Mouse (Mus musculus): Measurements from ENCODE around the gene Elmo1. TPM values are rescaled to one million over a fixed set of nuclear protein-coding genes. Genes with fewer than 3 reads are reported as not detected.

Elmo1 gene
- polyA plus RNA-seq, 1 experiment from 2014 or later, result 16.8 TPM

- ATAC-seq (ENCODE audit: low FRiP score, low TSS enrichment), result peak; percentile 55; the same call in 1 of the 2 replicates
- 63% methylated on average over 6 of the region's 6 CpGs for WGBS
- H3K27ac ChIP-seq (ENCODE audit: low read length), result 0 out of 2 replicates have a peak overlapping the region, but pooled peaks have one; percentile 10
Measured at GRCm38 (mm10) chr13:20371501-20371900, 281.1 kb downstream of the Elmo1 start.

GRCm38 (mm10) chr13:20372335-20372734 lies 281.9 kb downstream of the Elmo1 start:
- 0 out of 2 replicates have a peak overlapping the region, but pooled peaks have one; percentile 24 for H3K4me2 ChIP-seq (replicated peaks; ENCODE audit: low read depth, low read length)
- WGBS, result 48% methylated on average over 4 of the region's 4 CpGs
- H3K4me3 ChIP-seq (ENCODE audit: low read length), result no peak overlapping the region
- no peaks in the 10 kb centered on the region for H3K27me3 ChIP-seq (ENCODE audit: insufficient read depth, low read length)
- no peaks in the 10 kb centered on the region for H3K36me3 ChIP-seq (ENCODE audit: insufficient read depth, low read length)
- H3K4me1 ChIP-seq (ENCODE audit: insufficient read depth, low read length), result peaks cover 11% of the 10 kb centered on the region
- peak; percentile 78; the same call in 1 of the 2 replicates for ATAC-seq (ENCODE audit: low FRiP score, low TSS enrichment)
- no peak overlapping the region for H3K9ac ChIP-seq (replicated peaks; ENCODE audit: low read length)
- H3K9me3 ChIP-seq (ENCODE audit: low read length), result 0 out of 2 replicates have a peak, but pooled peaks cover 4% of the 10 kb centered on the region
- peak overlapping the region; percentile 62; the same call in 1 of the 2 replicates for H3K27ac ChIP-seq (ENCODE audit: low read length)

More at GRCm38 (mm10) chr13:20371501-20371900, 281.1 kb downstream of the Elmo1 start:
- H3K27me3 ChIP-seq (ENCODE audit: insufficient read depth, low read length), result no peaks in the 10 kb centered on the region
- no peak overlapping the region for H3K4me2 ChIP-seq (replicated peaks; ENCODE audit: low read depth, low read length)
- H3K4me3 ChIP-seq (ENCODE audit: low read length), result no peak overlapping the region
- no peak overlapping the region for H3K9ac ChIP-seq (replicated peaks; ENCODE audit: low read length)
- H3K4me1 ChIP-seq (ENCODE audit: insufficient read depth, low read length), result peaks cover 11% of the 10 kb centered on the region
- H3K36me3 ChIP-seq (ENCODE audit: insufficient read depth, low read length), result no peaks in the 10 kb centered on the region
- 0 out of 2 replicates have a peak, but pooled peaks cover 4% of the 10 kb centered on the region for H3K9me3 ChIP-seq (ENCODE audit: low read length)

GRCm38 (mm10) chr13:20378869-20379268 lies 288.5 kb downstream of the Elmo1 start:
- 86% methylated on average over 8 of the region's 8 CpGs for WGBS
- Histone ChIP-seq H3K27me3 (ENCODE audit: insufficient read depth, low read length) (no peaks in the 10 kb centered on the region), H3K9ac (replicated peaks; ENCODE audit: low read length) (no peak overlapping the region), H3K4me3 (ENCODE audit: low read length) (no peak overlapping the region), H3K4me1 (ENCODE audit: insufficient read depth, low read length) (no peaks in the 10 kb centered on the region), H3K27ac (ENCODE audit: low read length) (no peak overlapping the region), H3K36me3 (ENCODE audit: insufficient read depth, low read length) (no peaks in the 10 kb centered on the region), H3K4me2 (replicated peaks; ENCODE audit: low read depth, low read length) (no peak overlapping the region), H3K9me3 (ENCODE audit: low read length) (no peaks in the 10 kb centered on the region)
- no peak for ATAC-seq (ENCODE audit: low FRiP score, low TSS enrichment)

DNA sequence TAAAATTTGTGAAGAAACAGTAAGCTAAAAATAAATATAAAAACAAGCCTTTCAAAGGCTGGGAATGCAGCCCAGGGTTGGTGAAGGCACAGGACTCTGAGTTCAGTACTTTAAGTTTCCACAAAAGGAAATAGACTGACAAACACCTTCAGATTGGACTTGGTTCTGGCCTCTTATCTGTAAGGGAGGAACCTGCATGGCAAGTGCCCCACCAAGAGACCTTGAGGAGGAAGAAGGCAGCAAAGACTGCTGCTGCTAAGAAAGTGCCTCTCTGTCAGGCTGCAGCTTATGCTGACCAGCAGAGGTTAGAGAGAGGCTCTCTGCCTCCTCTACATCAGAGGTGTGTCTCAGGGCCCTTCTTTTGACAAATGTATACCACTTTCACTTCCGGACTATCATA lies 293.5 kb downstream of the Elmo1 start:
- no peak overlapping the region for H3K9ac ChIP-seq (replicated peaks; ENCODE audit: low read length)
- ATAC-seq (ENCODE audit: low FRiP score, low TSS enrichment), result no peak
- no peaks in the 10 kb centered on the region for H3K9me3 ChIP-seq (ENCODE audit: low read length)
- WGBS, result 83% methylated on average over 1 of the region's 1 CpGs
- H3K27ac ChIP-seq (ENCODE audit: low read length), result no peak overlapping the region
- H3K4me3 ChIP-seq (ENCODE audit: low read length), result no peak overlapping the region
- H3K27me3 ChIP-seq (ENCODE audit: insufficient read depth, low read length), result no peaks in the 10 kb centered on the region
- no peaks in the 10 kb centered on the region for H3K36me3 ChIP-seq (ENCODE audit: insufficient read depth, low read length)
- no peaks in the 10 kb centered on the region for H3K4me1 ChIP-seq (ENCODE audit: insufficient read depth, low read length)
- no peak overlapping the region for H3K4me2 ChIP-seq (replicated peaks; ENCODE audit: low read depth, low read length)

DNA sequence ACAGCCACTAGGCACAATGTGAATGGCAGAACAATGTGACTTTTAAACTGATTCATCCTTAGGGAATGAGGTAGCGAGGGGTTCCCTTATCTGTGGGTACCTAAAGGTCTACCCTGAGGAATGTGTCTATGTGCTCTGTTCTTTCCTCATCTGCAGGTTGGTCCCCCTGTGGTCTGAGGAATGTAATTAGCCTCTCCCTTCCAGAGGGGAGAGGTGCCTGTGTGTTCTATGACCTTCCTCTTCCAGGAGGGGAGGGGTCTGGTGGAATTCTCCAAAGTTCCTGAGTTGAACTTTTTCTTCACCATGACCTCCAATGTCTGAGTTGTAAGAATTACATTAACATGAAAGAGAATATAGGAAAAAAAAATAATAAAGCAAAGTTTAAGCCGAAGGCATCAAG lies 294.4 kb downstream of the Elmo1 start:
- no peaks in the 10 kb centered on the region for H3K4me1 ChIP-seq (ENCODE audit: insufficient read depth, low read length)
- ATAC-seq (ENCODE audit: low FRiP score, low TSS enrichment), result no peak
- H3K4me3 ChIP-seq (ENCODE audit: low read length), result no peak overlapping the region
- no peaks in the 10 kb centered on the region for H3K9me3 ChIP-seq (ENCODE audit: low read length)
- no peak overlapping the region for H3K4me2 ChIP-seq (replicated peaks; ENCODE audit: low read depth, low read length)
- H3K9ac ChIP-seq (replicated peaks; ENCODE audit: low read length), result no peak overlapping the region
- no peaks in the 10 kb centered on the region for H3K27me3 ChIP-seq (ENCODE audit: insufficient read depth, low read length)
- no peaks in the 10 kb centered on the region for H3K36me3 ChIP-seq (ENCODE audit: insufficient read depth, low read length)
- H3K27ac ChIP-seq (ENCODE audit: low read length), result no peak overlapping the region
- 93% methylated on average over 2 of the region's 2 CpGs for WGBS

DNA sequence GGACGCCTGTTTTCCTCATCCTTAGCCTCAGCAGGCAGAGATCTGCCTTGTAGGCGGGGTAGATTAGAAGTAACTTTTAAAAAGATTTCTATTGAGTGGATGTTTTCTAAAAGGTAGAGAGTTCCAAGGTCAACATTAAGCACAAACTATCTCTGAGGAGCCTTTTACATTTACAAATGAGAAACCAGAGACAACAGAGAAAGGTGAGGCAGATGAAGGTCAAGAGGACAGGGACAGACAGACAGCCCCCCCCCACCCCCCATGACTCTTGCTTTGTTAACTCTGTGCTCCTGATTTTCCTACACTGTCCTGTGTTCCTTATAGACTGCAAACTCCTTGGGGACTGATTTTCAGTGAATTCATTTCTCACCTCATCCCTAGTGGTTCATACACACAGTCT lies 295.0 kb downstream of the Elmo1 start:
- Histone ChIP-seq H3K4me2 (replicated peaks; ENCODE audit: low read depth, low read length) (no peak overlapping the region), H3K36me3 (ENCODE audit: insufficient read depth, low read length) (no peaks in the 10 kb centered on the region), H3K4me1 (ENCODE audit: insufficient read depth, low read length) (no peaks in the 10 kb centered on the region), H3K9me3 (ENCODE audit: low read length) (no peaks in the 10 kb centered on the region), H3K4me3 (ENCODE audit: low read length) (no peak overlapping the region), H3K27me3 (ENCODE audit: insufficient read depth, low read length) (no peaks in the 10 kb centered on the region), H3K27ac (ENCODE audit: low read length) (no peak overlapping the region), H3K9ac (replicated peaks; ENCODE audit: low read length) (no peak overlapping the region)
- 68% methylated on average over 2 of the region's 2 CpGs for WGBS
- no peak for ATAC-seq (ENCODE audit: low FRiP score, low TSS enrichment)

DNA sequence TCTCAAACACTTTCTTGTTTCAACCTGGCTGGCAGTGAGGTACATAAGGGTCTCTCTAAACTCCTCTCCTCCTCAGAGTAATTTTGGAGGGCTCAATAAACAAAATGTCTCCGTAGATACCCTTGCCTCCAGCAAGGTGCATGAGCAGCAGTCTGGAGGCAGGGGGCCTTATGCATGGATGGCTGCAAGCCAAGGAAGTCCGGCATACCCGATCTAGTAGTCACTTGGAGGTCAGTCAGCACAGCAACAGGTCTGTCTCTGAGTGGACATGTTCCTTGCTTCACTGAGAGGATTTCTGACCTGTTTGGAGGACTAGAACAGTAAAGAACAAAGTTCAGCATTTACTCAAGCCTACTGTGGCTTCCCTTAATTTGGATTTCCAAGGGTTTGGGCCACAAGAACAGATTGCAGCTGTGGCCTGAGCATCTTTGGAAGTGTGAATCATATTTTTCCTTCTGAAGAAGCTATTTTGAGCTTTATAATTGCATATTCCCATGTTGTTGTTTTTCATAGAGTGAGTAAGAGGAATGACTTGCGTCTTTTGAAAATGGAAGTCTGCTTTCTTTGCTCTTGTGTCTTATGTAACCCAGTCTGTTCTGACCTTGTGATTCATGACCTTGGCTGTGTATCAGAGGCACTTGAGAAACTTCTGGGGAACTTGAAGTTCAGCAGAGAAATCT lies 296.2 kb downstream of the Elmo1 start:
- H3K27ac ChIP-seq (ENCODE audit: low read length), result no peak overlapping the region
- H3K9me3 ChIP-seq (ENCODE audit: low read length), result no peaks in the 10 kb centered on the region
- ATAC-seq (ENCODE audit: low FRiP score, low TSS enrichment), result no peak
- no peak overlapping the region for H3K4me2 ChIP-seq (replicated peaks; ENCODE audit: low read depth, low read length)
- H3K9ac ChIP-seq (replicated peaks; ENCODE audit: low read length), result no peak overlapping the region
- no peaks in the 10 kb centered on the region for H3K4me1 ChIP-seq (ENCODE audit: insufficient read depth, low read length)
- H3K36me3 ChIP-seq (ENCODE audit: insufficient read depth, low read length), result no peaks in the 10 kb centered on the region
- WGBS, result 68% methylated on average over 4 of the region's 4 CpGs
- no peak overlapping the region for H3K4me3 ChIP-seq (ENCODE audit: low read length)
- no peaks in the 10 kb centered on the region for H3K27me3 ChIP-seq (ENCODE audit: insufficient read depth, low read length)

GRCm38 (mm10) chr13:20392824-20393598 lies 302.6 kb downstream of the Elmo1 start:
- Histone ChIP-seq H3K4me3 (ENCODE audit: low read length) (no peak overlapping the region), H3K27me3 (ENCODE audit: insufficient read depth, low read length) (no peaks in the 10 kb centered on the region), H3K9ac (replicated peaks; ENCODE audit: low read length) (no peak overlapping the region), H3K9me3 (ENCODE audit: low read length) (no peaks in the 10 kb centered on the region), H3K4me2 (replicated peaks; ENCODE audit: low read depth, low read length) (no peak overlapping the region), H3K27ac (ENCODE audit: low read length) (peak overlapping the region; percentile 84), H3K36me3 (ENCODE audit: insufficient read depth, low read length) (no peaks in the 10 kb centered on the region), H3K4me1 (ENCODE audit: insufficient read depth, low read length) (0 out of 2 replicates have a peak, but pooled peaks cover 9% of the 10 kb centered on the region)
- 56% methylated on average over 3 of the region's 3 CpGs for WGBS
- ATAC-seq (ENCODE audit: low FRiP score, low TSS enrichment), result peak; percentile 92

DNA sequence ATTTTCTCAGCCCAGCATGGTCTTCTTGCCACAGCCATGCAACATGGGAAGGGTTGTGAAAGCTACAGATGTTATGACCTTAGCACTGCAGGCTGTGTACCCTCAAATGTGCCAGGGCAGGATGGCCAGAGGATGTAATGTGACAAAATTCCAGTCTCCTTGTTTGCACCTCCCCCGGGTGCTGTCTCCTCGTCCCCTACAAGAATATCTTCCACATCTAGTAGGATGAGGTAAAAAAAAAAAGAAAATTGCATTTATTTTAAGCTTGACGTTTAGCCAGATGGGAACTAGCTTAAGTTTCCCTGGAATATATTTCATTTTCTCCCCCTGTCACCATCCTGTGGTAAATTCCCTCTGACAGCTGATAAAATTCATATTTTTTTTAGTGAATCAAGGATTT lies 307.3 kb downstream of the Elmo1 start:
- Histone ChIP-seq H3K4me3 (ENCODE audit: low read length) (no peak overlapping the region), H3K4me2 (replicated peaks; ENCODE audit: low read depth, low read length) (no peak overlapping the region), H3K27ac (ENCODE audit: low read length) (no peak overlapping the region), H3K9ac (replicated peaks; ENCODE audit: low read length) (no peak overlapping the region), H3K36me3 (ENCODE audit: insufficient read depth, low read length) (no peaks in the 10 kb centered on the region), H3K9me3 (ENCODE audit: low read length) (no peaks in the 10 kb centered on the region), H3K4me1 (ENCODE audit: insufficient read depth, low read length) (0 out of 2 replicates have a peak, but pooled peaks cover 9% of the 10 kb centered on the region), H3K27me3 (ENCODE audit: insufficient read depth, low read length) (no peaks in the 10 kb centered on the region)
- WGBS, result 61% methylated on average over 3 of the region's 3 CpGs
- ATAC-seq (ENCODE audit: low FRiP score, low TSS enrichment), result no peak

GRCm38 (mm10) chr13:20398311-20398710 lies 307.9 kb downstream of the Elmo1 start:
- no peaks in the 10 kb centered on the region for H3K9me3 ChIP-seq (ENCODE audit: low read length)
- 86% methylated on average over 4 of the region's 4 CpGs for WGBS
- H3K27me3 ChIP-seq (ENCODE audit: insufficient read depth, low read length), result no peaks in the 10 kb centered on the region
- no peak overlapping the region for H3K27ac ChIP-seq (ENCODE audit: low read length)
- 0 out of 2 replicates have a peak, but pooled peaks cover 8% of the 10 kb centered on the region for H3K4me1 ChIP-seq (ENCODE audit: insufficient read depth, low read length)
- H3K4me2 ChIP-seq (replicated peaks; ENCODE audit: low read depth, low read length), result no peak overlapping the region
- H3K36me3 ChIP-seq (ENCODE audit: insufficient read depth, low read length), result no peaks in the 10 kb centered on the region
- H3K4me3 ChIP-seq (ENCODE audit: low read length), result no peak overlapping the region
- no peak overlapping the region for H3K9ac ChIP-seq (replicated peaks; ENCODE audit: low read length)
- ATAC-seq (ENCODE audit: low FRiP score, low TSS enrichment), result no peak

Data from kidney, embryonic 16.5 days (tissue).